Comparison of ENCODE assay signal across 8 mouse cellular contexts in the genomic region with DNA sequence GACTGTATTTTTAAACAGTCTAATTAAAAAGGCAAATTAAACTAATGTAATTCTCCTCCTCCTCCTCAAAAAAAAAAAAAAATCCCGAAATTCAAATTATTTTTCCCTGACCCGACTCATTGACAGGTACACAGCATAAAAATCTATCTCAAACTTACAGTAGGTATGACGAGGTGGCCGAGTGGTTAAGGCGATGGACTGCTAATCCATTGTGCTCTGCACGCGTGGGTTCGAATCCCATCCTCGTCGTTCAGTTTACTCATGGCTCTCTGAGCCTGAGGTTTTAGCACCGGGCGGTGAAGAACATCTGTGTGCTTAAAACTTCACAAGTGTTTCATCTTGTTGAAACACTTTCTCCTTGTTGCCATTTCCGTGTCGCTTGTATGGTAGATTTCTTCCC. TPM values are rescaled to one million over a fixed set of nuclear protein-coding genes. Genes with fewer than 3 reads are reported as not detected.
DNase-seq lines count a peak whose midpoint lies in the region; ATAC-seq and TF ChIP-seq lines count a peak whose summit lies in the region.

No protein-coding gene starts in this region.

- 1% methylated on average over 14 of the region's 14 CpGs for WGBS in embryonic facial prominence, embryonic 11.5 days
- whole genome bisulfite sequencing in heart, embryonic 14.5 days, result under 1% methylated on average over 14 of the region's 14 CpGs
- WGBS in kidney, embryonic 16.5 days, result 2% methylated on average over 14 of the region's 14 CpGs
- WGBS in liver, embryonic 11.5 days, result under 1% methylated on average over 14 of the region's 14 CpGs
- 2% methylated on average over 14 of the region's 14 CpGs for WGBS in thymus, adult 2 months

- no peaks in the 10 kb centered on the region for H3K4me1 ChIP-seq in embryonic facial prominence, embryonic 11.5 days (ENCODE audit: control insufficient read depth, insufficient read depth, low read length)
- peaks cover 0 to 6% of the 10 kb centered on the region in 2 experiments; a peak in 2 of 4 replicates for H3K4me1 ChIP-seq in heart, embryonic 14.5 days (ENCODE audit: control insufficient read depth in 2 of 2, insufficient read depth in 2 of 2, low read length in 2 of 2)
- H3K4me1 ChIP-seq in kidney, embryonic 16.5 days (ENCODE audit: insufficient read depth, low read length), result peaks cover 11% of the 10 kb centered on the region; the same call in 1 of the 2 replicates
- peaks cover 18% of the 10 kb centered on the region for H3K4me1 ChIP-seq in liver, embryonic 11.5 days (replicated peaks; ENCODE audit: control insufficient read depth, insufficient read depth, low read length)
- H3K4me1 ChIP-seq in thymus, adult 2 months (replicated peaks; ENCODE audit: control insufficient read depth, insufficient read depth, low read length), result peaks cover 2% of the 10 kb centered on the region

- DNase-seq in urinary bladder, adult 18-20 months (ENCODE audit: low spot score in 2 of 2), result peak; percentile 55 to 58
- no peak for DNase-seq in urinary bladder, postnatal 10 days (ENCODE audit: low spot score)
- peak; percentile 84 for DNase-seq in embryonic facial prominence, embryonic 11.5 days (ENCODE audit: low spot score)
- peak; percentile 72 for DNase-seq in liver, embryonic 11.5 days (ENCODE audit: low spot score)
- DNase-seq in natural killer cell, adult 2 months (ENCODE audit: low spot score in 2 of 2), result peak; percentile 83 to 87
- peak; percentile 88 for DNase-seq in thymus, adult 2 months

- H3K9ac ChIP-seq in embryonic facial prominence, embryonic 11.5 days (replicated peaks; ENCODE audit: low read length), result no peak overlapping the region
- H3K9ac ChIP-seq in heart, embryonic 14.5 days (ENCODE audit: low read length), result no peak overlapping the region
- H3K9ac ChIP-seq in kidney, embryonic 16.5 days (replicated peaks; ENCODE audit: low read length), result no peak overlapping the region
- no peak overlapping the region for H3K9ac ChIP-seq in liver, embryonic 11.5 days (ENCODE audit: low read depth, low read length)

- H3K4me3 ChIP-seq in embryonic facial prominence, embryonic 11.5 days (ENCODE audit: low read depth, low read length), result no peak overlapping the region
- 0 out of 4 replicates have a peak overlapping the region, but pooled peaks of 1 of the 2 experiments have one; percentile 14 for H3K4me3 ChIP-seq in heart, embryonic 14.5 days (ENCODE audit: control insufficient read depth in 1 of 2, insufficient read depth in 1 of 2, low read depth in 1 of 2, low read length in 2 of 2)
- peak overlapping the region; percentile 15 for H3K4me3 ChIP-seq in kidney, embryonic 16.5 days (ENCODE audit: low read length)
- H3K4me3 ChIP-seq in liver, embryonic 11.5 days (ENCODE audit: low read depth, low read length), result peak overlapping the region; percentile 31
- H3K4me3 ChIP-seq in thymus, adult 2 months (ENCODE audit: control insufficient read depth, insufficient read depth, low read length), result no peak overlapping the region

- no peaks in the 10 kb centered on the region for H3K27me3 ChIP-seq in embryonic facial prominence, embryonic 11.5 days (ENCODE audit: control insufficient read depth, insufficient read depth, low read length)
- H3K27me3 ChIP-seq in heart, embryonic 14.5 days (ENCODE audit: control insufficient read depth, insufficient read depth, low read length), result no peaks in the 10 kb centered on the region
- H3K27me3 ChIP-seq in kidney, embryonic 16.5 days (ENCODE audit: insufficient read depth, low read length), result no peaks in the 10 kb centered on the region
- no peaks in the 10 kb centered on the region for H3K27me3 ChIP-seq in liver, embryonic 11.5 days (replicated peaks; ENCODE audit: control insufficient read depth, insufficient read depth, low read length)
- no peaks in the 10 kb centered on the region for H3K27me3 ChIP-seq in thymus, adult 2 months (ENCODE audit: control insufficient read depth, insufficient read depth, low read length)

- no peak overlapping the region for H3K27ac ChIP-seq in embryonic facial prominence, embryonic 11.5 days (replicated peaks; ENCODE audit: low read depth, low read length)
- H3K27ac ChIP-seq in heart, embryonic 14.5 days (replicated peaks in 1 of 2; ENCODE audit: control insufficient read depth in 1 of 2, insufficient read depth in 1 of 2, low read depth in 2 of 2, low read length in 2 of 2), result no peak overlapping the region
- H3K27ac ChIP-seq in kidney, embryonic 16.5 days (ENCODE audit: low read length), result no peak overlapping the region
- no peak overlapping the region for H3K27ac ChIP-seq in liver, embryonic 11.5 days (ENCODE audit: low read depth, low read length)
- no peak overlapping the region for H3K27ac ChIP-seq in thymus, adult 2 months (ENCODE audit: control insufficient read depth, insufficient read depth, low read length)

- TF ChIP-seq POLR2A in thymus, adult 2 months (IDR thresholded peaks at IDR 0.05; ENCODE audit: control insufficient read depth, extremely low read depth, insufficient read depth, low read length, poor library complexity), result no peak

- no peak for TF ChIP-seq CTCF in thymus, adult 2 months (IDR thresholded peaks at IDR 0.05; ENCODE audit: borderline replicate concordance, control insufficient read depth, extremely low read depth, insufficient read depth, low read length, poor library complexity)

- no peak overlapping the region; the same call in 1 of the 2 replicates for H3K4me2 ChIP-seq in embryonic facial prominence, embryonic 11.5 days (ENCODE audit: low read depth, low read length)
- peak overlapping the region; percentile 51 for H3K4me2 ChIP-seq in heart, embryonic 14.5 days (ENCODE audit: low read length)
- peak overlapping the region; percentile 28 for H3K4me2 ChIP-seq in kidney, embryonic 16.5 days (replicated peaks; ENCODE audit: low read depth, low read length)
- peak overlapping the region; percentile 92 for H3K4me2 ChIP-seq in liver, embryonic 11.5 days

- no peak for ATAC-seq in embryonic facial prominence, embryonic 11.5 days (replicated peaks; ENCODE audit: insufficient number of reproducible peaks, low FRiP score, low TSS enrichment, low read depth)
- ATAC-seq in heart, embryonic 14.5 days (ENCODE audit: insufficient number of reproducible peaks, insufficient read depth, low FRiP score, low read depth), result no peak
- no peak for ATAC-seq in kidney, embryonic 16.5 days (ENCODE audit: low FRiP score, low TSS enrichment)
- ATAC-seq in liver, embryonic 11.5 days (replicated peaks; ENCODE audit: low FRiP score), result peak; percentile 56

- H3K9me3 ChIP-seq in embryonic facial prominence, embryonic 11.5 days (replicated peaks; ENCODE audit: control insufficient read depth, low read length), result no peaks in the 10 kb centered on the region
- H3K9me3 ChIP-seq in heart, embryonic 14.5 days (ENCODE audit: control insufficient read depth, low read length), result no peaks in the 10 kb centered on the region
- H3K9me3 ChIP-seq in kidney, embryonic 16.5 days (ENCODE audit: low read length), result no peaks in the 10 kb centered on the region
- no peaks in the 10 kb centered on the region for H3K9me3 ChIP-seq in liver, embryonic 11.5 days (ENCODE audit: control insufficient read depth, low read length)

- H3K36me3 ChIP-seq in embryonic facial prominence, embryonic 11.5 days (replicated peaks; ENCODE audit: control insufficient read depth, insufficient read depth, low read depth, low read length), result no peaks in the 10 kb centered on the region
- no peaks in the 10 kb centered on the region for H3K36me3 ChIP-seq in heart, embryonic 14.5 days (ENCODE audit: control insufficient read depth, insufficient read depth, low read length)
- H3K36me3 ChIP-seq in kidney, embryonic 16.5 days (ENCODE audit: insufficient read depth, low read length), result no peaks in the 10 kb centered on the region
- H3K36me3 ChIP-seq in liver, embryonic 11.5 days (ENCODE audit: control insufficient read depth, insufficient read depth, low read length), result no peaks in the 10 kb centered on the region
- no peaks in the 10 kb centered on the region for H3K36me3 ChIP-seq in thymus, adult 2 months (ENCODE audit: control insufficient read depth, insufficient read depth, low read length)

RNA-seq across cellular contexts. Expression of a gene that starts 9.1 kb away (rescaled TPM):
- 3.5 and 5.0 TPM in 2 replicates for polyA plus RNA-seq in embryonic facial prominence, embryonic 11.5 days (2014; fragmentation: Nextera tagmentation; extraction: Ambion mirVana)
- 7.5 and 8.5 TPM in 2 replicates for polyA plus RNA-seq in heart, embryonic 14.5 days (2014; fragmentation: Nextera tagmentation; extraction: Ambion mirVana)
- 4.5 and 5.6 TPM in 2 replicates for polyA plus RNA-seq in kidney, embryonic 16.5 days (2015; fragmentation: Nextera tagmentation; extraction: Ambion mirVana)
- polyA plus RNA-seq in liver, embryonic 11.5 days (2014; fragmentation: Nextera tagmentation; extraction: Ambion mirVana), result 3.3 and 4.3 TPM in 2 replicates
- polyA plus RNA-seq in thymus, adult 2 months (2012; rRNA removed), result 150 and 182 TPM in 2 replicates

RNA-seq across cellular contexts. Expression of a gene that starts 12.0 kb away (rescaled TPM):
- 7.8 and 7.9 TPM in 2 replicates for polyA plus RNA-seq in embryonic facial prominence, embryonic 11.5 days (2014; fragmentation: Nextera tagmentation; extraction: Ambion mirVana)
- 3.8 and 5.4 TPM in 2 replicates for polyA plus RNA-seq in heart, embryonic 14.5 days (2014; fragmentation: Nextera tagmentation; extraction: Ambion mirVana)
- polyA plus RNA-seq in kidney, embryonic 16.5 days (2015; fragmentation: Nextera tagmentation; extraction: Ambion mirVana), result 4.3 TPM in 2 replicates
- 1.1 and 5.1 TPM in 2 replicates for polyA plus RNA-seq in liver, embryonic 11.5 days (2014; fragmentation: Nextera tagmentation; extraction: Ambion mirVana)
- 4,070 and 5,945 TPM in 2 replicates for polyA plus RNA-seq in thymus, adult 2 months (2012; rRNA removed)

RNA-seq across cellular contexts. Expression of a gene that starts 13.5 kb away (rescaled TPM):
- polyA plus RNA-seq in embryonic facial prominence, embryonic 11.5 days (2014; fragmentation: Nextera tagmentation; extraction: Ambion mirVana), result 6.1 and 7.8 TPM in 2 replicates
- 3.0 and 4.3 TPM in 2 replicates for polyA plus RNA-seq in heart, embryonic 14.5 days (2014; fragmentation: Nextera tagmentation; extraction: Ambion mirVana)
- polyA plus RNA-seq in kidney, embryonic 16.5 days (2015; fragmentation: Nextera tagmentation; extraction: Ambion mirVana), result 4.6 and 6.0 TPM in 2 replicates
- 5.2 TPM in 2 replicates for polyA plus RNA-seq in liver, embryonic 11.5 days (2014; fragmentation: Nextera tagmentation; extraction: Ambion mirVana)
- 496 and 661 TPM in 2 replicates for polyA plus RNA-seq in thymus, adult 2 months (2012; rRNA removed)

RNA-seq across cellular contexts. Expression of a gene that starts 21.5 kb away (rescaled TPM):
- 0.67 and 1.3 TPM in 2 replicates for polyA plus RNA-seq in embryonic facial prominence, embryonic 11.5 days (2014; fragmentation: Nextera tagmentation; extraction: Ambion mirVana)
- polyA plus RNA-seq in heart, embryonic 14.5 days (2014; fragmentation: Nextera tagmentation; extraction: Ambion mirVana), result 0.65 and 0.66 TPM in 2 replicates
- 0.64 and 0.92 TPM in 2 replicates for polyA plus RNA-seq in kidney, embryonic 16.5 days (2015; fragmentation: Nextera tagmentation; extraction: Ambion mirVana)
- polyA plus RNA-seq in liver, embryonic 11.5 days (2014; fragmentation: Nextera tagmentation; extraction: Ambion mirVana), result 1.6 and 1.7 TPM in 2 replicates
- 37.8 and 51.2 TPM in 2 replicates for polyA plus RNA-seq in thymus, adult 2 months (2012; rRNA removed)

RNA-seq across cellular contexts. Expression of a gene that starts 22.1 kb away (rescaled TPM):
- 1.2 and 1.5 TPM in 2 replicates for polyA plus RNA-seq in embryonic facial prominence, embryonic 11.5 days (2014; fragmentation: Nextera tagmentation; extraction: Ambion mirVana)
- polyA plus RNA-seq in heart, embryonic 14.5 days (2014; fragmentation: Nextera tagmentation; extraction: Ambion mirVana), result 0.65 and 0.72 TPM in 2 replicates
- polyA plus RNA-seq in kidney, embryonic 16.5 days (2015; fragmentation: Nextera tagmentation; extraction: Ambion mirVana), result 0.54 and 0.82 TPM in 2 replicates
- 0.42 and 0.62 TPM in 2 replicates for polyA plus RNA-seq in liver, embryonic 11.5 days (2014; fragmentation: Nextera tagmentation; extraction: Ambion mirVana)
- polyA plus RNA-seq in thymus, adult 2 months (2012; rRNA removed), result 72.3 and 87.8 TPM in 2 replicates

Comparison
In these comparisons a context has a peak if more than half of its experiments do, and no peak if none do; other contexts are left out.
1. H3K4me3 ChIP-seq: peak in kidney, embryonic 16.5 days (single experiment) and liver, embryonic 11.5 days (single experiment); none in embryonic facial prominence, embryonic 11.5 days (single experiment) and thymus, adult 2 months (single experiment).
2. RNA of a gene that starts 9.1 kb away (polyA plus RNA-seq): 150 to 182 TPM in thymus, adult 2 months; 7.5 to 8.5 TPM in heart, embryonic 14.5 days, 4.5 to 5.6 TPM in kidney, embryonic 16.5 days, 3.5 to 5.0 TPM in embryonic facial prominence, embryonic 11.5 days and 3.3 to 4.3 TPM in liver, embryonic 11.5 days; every median in the first group is over 10 times any median in the second.
3. RNA of a gene that starts 12.0 kb away (polyA plus RNA-seq): 4,070 to 5,945 TPM in thymus, adult 2 months; 7.8 to 7.9 TPM in embryonic facial prominence, embryonic 11.5 days, 3.8 to 5.4 TPM in heart, embryonic 14.5 days, 1.1 to 5.1 TPM in liver, embryonic 11.5 days and 4.3 TPM in kidney, embryonic 16.5 days; every median in the first group is over 100 times any median in the second.
4. RNA of a gene that starts 13.5 kb away (polyA plus RNA-seq): 496 to 661 TPM in thymus, adult 2 months; 6.1 to 7.8 TPM in embryonic facial prominence, embryonic 11.5 days, 4.6 to 6.0 TPM in kidney, embryonic 16.5 days, 5.2 TPM in liver, embryonic 11.5 days and 3.0 to 4.3 TPM in heart, embryonic 14.5 days; every median in the first group is over 10 times any median in the second.